Mouse (Mus musculus) thymus, postnatal 10 days (tissue): ENCODE measurements around the gene Zfp78.
"Not testable (repeated sequence)": the region's sequence is repeated elsewhere in the genome, so short reads cannot be mapped to it uniquely, and the experiment has no call there.

Source experiments
- DNase-seq, 2 experiments: peaks; one replicate each; pipeline ENCODE4 v3.0.0; 2021; ENCODE audit warnings: low spot score in 2 of 2

Zfp78 gene

DNA sequence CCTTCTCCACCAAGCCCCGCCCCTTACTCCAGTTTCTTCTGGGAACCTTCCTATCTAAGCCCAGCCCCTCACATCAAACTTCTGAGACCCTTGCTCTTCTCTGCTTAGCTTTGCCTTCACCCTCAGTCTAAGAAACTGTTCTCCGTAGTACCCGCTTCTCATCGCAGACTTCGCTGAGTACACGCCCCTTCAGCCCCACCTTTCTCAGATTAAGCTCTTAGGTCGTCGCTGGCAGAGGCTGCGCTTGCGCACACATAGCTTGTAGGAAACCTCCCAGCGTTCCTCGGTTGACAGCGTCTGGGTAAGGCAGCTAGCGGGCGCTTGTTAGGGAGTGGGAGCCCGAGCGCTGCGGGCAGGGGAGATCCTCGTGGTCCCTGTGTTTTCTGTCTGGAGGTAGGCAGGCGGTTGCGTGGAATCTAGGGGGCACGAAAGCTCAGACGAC lies at the start of gene Zfp78:
Zfp78 (plus strand) TSS at position 234 of the 442 bp plus-strand sequence.
- peak; percentile 64 to 72 for DNase-seq

DNA sequence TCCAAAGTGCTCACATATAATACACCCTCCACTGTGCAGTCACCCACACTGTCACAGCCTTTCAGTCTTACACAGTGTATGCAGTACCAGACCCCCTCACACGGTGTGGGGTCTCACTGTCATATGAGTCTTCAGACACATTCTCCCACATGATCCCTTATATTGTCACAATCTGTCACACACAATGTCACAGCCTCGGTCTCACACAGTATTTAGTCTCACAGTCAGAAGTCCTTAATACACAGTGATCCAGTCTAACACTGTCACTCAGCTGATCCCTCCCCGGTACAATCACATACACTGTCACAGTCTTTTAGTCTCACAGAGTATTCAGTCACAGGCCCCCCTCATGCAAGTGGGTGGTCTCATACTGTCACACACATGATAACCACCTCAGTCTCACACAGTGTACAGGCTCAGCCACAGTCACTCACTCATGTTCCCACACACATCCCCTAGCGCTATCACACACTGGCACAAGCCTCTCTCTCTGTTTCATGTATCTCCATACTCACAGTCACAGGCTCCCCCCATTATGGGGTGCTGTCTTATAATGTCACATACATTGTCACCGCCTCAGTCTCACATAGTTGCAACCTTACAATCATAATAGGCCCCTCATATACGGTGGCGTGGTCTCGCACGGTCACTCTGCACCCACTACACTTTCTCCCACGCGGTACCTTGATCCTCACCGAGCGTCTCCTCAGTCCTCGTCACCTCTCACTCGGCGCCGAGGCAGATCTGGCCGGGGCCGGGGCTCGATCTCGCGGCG lies 32.4 kb upstream of the Zfp78 start:
- DNase-seq: no peak

DNA sequence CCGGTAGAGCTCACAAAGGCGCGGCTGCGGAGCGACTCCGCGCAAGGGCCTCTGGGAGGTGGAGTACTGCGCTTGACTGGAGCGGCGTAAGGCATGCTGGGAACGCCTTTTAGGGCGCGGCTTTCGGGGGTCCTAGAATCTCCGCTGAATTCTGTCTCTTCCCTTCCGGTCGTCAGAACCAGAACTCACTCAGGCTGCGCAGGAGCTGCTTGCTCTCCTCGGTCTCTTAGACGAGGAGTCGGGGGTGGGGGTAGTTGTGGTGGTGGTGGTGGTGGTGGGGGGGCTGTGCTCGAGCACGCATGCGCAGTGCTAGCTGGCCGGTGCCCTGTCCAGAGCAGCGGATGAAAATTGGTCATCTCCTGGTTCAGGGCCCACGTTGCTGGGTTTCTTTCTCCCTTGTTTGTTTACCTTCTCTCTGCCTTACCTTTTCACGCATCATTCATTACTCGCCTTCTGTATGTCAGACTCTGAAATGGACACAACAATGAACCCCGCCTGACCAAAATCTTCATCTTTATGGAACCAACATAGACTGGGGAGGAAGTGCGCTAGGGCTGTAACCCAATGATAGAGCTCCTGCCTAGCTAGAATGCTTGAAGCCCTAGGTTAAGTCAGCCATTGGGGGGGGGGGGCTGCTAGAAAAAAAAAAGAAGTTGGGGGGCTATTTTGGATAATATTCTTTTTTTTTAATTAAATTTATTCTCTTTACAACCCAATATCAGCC lies 31.7 kb upstream of the Zfp78 start, which contains the start of gene Zfp583:
Zfp583 (minus strand) TSS at position 53 of the 724 bp plus-strand sequence.
- DNase-seq: peak; percentile 75

DNA sequence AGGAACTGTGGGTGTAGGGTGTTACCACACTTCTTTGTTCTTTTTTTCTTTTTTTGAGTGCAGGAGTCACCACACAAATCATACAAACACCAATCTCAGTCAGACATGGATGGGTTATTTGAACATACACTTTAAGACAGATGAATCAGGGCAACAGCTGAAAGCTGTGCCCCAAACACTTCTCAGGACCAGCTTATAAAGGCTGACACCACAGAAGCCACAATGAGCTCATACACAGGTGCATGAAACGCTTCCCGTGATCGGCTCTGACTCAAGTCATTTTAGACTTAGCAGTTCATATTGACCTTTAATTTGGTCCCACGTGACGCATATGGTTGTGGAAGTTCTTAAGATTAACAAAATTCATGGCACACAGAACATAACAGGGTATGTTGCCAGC lies 23.2 kb upstream of the Zfp78 start:
- DNase-seq: no peak

DNA sequence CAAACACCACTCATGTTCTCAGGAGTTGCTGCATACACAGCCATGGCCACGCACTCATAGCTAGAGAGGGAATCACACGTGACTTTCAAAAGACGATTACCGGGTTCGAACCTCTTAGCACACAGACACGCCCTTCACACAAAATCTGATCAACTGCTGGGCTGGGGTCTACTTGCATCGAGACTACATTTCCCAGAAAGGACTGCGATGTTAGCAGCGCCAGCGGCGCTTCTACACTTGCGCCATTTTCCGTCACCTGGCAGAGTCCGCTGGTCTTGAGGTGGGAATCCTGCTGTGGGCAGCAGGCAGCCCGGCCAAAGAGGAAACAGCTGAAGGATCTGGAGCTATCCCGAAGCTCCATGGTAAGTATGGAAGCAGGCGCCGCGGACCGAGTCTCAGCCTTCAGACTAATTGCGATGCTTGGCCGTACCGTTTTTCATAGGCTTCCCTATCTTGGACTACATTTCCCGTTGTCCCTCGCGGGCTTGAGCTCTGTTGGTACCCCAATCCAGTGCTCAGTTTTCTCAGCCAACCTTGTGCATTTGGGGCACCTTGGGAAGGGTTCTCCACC lies 19.5 kb upstream of the Zfp78 start, which contains the start of gene Gm3854:
Gm3854 (plus strand) TSS at position 259 of the 571 bp plus-strand sequence.
- DNase-seq: peak in 1 of 2 experiments; percentile 14

DNA sequence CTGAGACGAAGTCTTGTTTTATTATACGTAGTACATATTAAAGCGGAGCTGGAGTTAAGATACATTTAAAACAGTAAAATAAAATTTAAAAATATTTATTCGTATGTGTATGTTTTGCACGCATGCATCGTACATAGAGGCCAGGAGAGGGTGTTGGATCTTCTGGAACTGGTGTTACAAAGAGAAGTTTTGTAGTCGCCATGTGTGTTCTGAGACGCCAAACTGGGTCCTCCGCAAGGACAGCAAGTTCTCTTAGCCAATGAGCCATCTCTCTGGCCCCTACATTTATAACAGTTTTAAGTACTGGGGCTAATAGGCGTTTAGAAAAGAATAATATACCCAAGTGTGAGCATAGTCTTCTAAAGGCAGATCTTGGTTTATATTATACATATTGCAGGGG lies 19.0 kb upstream of the Zfp78 start:
- no peak for DNase-seq

DNA sequence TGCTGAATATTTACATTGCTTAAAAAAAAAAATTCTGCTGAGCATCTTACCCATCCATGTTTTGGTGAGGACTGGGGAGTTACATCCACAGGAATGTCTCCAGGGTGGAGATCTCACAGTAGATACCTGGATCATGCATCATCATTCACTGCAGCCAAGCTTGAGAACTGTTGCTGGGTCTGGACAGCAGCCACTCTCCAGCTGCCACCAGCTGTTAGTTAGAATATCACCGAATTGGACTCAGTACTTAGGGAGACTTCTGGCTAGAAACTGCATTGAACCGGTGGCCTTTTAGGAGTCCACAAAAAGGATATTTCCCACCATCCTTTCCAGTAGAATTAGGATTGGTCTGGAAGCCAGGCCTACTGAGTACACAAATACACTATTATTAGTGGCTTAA lies 5.0 kb upstream of the Zfp78 start:
- DNase-seq: no peak

DNA sequence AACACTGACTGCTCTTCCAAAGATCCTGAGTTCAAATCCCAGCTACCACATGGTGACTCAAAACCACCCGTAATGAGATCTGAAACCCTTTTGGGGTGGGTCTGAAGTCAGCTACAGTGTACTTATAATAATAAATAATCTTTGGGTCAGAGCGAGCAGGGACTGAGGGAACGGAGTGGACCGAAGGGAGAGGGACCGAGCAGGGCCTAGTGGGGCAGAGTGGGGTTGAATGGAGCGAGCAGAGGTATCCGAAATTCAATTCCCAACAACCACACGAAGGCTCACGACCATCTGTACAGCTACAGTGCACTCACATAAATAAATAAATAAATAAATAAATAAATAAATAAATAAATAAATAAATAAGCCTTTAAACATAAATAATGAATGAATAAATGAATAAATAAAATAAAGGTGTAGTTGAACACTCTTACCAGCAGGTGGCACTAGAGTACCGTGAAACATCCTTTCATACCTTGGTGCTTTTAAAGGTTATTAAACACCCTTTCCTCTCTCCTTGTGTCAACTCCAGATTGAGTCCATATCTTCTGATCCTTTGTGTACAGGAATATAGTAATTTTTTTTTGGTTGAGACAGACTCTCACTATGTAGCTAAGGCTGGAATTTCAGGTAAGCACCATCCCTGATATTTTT lies 4.0 kb upstream of the Zfp78 start:
- peak in 1 of 2 experiments; percentile 34 for DNase-seq

DNA sequence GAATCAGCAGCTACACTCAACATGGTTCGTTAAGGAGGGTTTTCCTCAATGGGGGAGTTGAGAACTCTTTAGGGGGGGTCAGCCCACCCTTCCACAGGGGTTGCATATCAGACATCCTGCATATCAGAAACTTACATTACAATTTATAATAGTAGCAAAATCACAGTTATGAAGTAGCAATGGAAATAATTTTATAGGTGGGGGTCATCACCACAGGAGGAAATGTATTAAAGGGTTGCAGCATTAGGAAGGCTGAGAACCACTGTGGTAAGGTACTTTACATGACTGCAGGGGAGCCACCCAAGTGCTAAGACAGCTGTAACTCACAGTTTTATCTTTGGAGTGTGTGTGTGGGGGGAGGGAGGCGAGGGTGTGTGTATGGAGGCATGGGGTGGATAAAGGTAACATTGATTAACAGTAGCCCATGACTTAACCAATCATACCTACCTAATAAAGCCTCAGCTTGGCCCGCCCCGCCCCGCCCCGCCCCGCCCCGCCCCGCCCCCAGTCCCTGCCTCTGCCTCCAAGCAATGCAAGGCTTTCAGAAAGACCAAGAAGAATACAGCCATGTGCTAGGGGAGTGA lies 2.5 kb upstream of the Zfp78 start:
- DNase-seq: no peak

DNA sequence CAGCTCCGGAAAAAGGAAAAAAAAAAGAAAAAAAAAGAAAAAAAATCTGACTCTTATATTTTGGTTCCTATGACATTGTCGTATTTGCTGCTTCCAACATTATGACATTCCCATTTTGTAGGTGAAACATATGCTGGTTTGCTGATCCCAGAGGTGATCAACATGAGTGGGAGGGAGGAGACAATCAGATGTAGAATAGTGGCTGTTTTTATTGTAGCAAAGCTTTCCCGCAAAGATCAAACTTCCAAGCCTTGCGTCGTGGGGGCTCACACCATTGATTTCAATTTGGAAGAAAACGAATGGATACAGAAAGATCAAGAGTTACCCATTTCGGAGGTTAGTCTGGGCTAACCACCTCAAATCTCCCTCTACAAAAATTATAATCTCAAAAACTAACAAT lies 1.3 kb upstream of the Zfp78 start:
- no peak for DNase-seq

DNA sequence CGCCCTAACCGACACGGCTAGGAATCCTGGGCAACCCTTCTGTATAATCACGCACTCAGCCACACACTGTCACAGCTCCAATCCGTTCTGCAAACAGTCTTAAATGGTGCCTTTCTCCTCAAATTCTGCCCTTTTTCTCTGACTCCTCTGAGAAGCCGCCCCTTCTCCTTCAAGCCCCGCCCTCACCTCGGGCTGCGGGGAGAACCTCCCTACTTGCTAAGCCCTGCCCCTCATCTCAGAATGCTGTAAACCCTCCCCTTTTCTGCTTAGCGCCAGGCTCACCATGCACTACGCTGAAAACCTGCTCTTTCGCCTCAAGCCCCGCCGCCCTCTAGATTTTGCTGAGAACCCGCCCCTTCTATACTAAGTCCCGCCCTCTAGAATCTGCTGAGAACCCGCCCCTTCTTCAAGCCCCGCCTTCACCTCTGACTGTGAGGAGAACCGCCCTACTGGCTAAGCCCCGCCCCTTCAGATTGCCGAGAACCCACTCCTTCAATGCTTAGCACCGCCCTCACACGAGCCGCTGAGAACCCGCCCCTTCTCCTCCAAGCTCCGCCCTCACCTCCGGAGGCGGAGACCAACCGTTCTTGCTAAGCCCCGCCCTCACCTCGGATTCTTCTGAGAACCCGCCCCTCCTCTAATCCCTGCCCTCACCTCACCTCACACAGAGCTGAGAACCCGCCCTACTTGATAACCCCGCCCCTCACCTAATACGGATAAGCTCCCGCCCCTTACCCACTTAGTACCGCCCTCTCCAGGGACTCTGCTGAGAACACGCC lies 623 bp upstream of the Zfp78 start:
- DNase-seq: peak; percentile 87

DNA sequence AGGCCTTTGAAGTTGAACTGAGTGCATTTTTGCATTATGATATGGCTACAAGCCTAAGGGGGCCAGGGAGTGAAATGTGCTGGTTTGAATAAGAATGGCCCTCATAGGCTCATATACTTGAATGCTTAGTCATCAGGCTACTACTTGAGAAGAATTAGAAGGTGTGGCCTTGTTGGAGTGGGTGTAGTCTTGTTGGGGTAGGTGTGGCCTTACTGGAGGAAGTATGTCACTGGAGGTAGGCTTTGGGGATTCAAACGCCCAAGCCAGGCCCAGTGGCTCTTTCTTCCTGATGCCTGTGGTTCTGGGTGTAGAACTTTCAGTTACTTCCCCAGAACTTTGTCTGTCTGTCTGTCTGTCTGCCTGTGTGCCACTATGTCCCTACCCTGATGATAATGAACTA lies 1.7 kb downstream of the Zfp78 start:
- no peak for DNase-seq

DNA sequence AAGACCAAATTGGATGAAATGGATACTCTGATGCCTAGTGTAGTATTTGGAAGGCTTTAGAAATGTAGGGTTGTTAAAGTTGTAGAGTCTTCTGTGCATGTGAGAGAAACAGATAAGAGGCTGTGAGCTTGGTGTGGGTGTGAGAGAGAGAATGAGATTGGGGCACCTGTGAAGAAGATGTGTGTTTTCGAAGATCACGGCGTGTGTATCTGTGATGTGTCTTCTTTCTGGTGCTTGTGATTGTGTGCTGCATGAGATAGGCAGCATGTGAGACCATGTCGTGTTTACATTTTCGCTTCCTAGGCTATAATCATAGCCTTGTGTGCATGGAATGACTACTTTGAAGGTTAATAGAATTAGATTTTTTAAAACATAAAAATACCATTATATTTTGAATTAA lies 4.1 kb downstream of the Zfp78 start:
- no peak for DNase-seq

DNA sequence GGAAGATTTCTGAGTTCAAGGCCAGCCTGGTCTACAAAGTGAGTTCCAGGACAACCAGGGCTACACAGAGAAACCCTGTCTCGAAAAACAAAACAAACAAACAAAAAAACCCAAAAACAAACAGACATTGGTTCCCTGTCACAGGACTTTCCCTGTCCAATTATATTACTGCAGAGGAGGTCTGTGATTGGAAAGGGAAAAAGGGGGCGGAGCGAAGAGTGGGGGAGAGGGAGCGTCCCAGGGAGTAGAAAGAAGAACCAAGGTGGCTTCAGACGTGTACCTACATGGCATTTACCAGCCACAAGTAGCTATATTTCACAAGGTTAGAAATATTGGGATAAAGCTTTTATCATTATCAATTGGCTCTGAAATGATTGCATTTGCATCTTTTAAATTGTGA lies 5.1 kb downstream of the Zfp78 start:
- DNase-seq: not testable (repeated sequence)

DNA sequence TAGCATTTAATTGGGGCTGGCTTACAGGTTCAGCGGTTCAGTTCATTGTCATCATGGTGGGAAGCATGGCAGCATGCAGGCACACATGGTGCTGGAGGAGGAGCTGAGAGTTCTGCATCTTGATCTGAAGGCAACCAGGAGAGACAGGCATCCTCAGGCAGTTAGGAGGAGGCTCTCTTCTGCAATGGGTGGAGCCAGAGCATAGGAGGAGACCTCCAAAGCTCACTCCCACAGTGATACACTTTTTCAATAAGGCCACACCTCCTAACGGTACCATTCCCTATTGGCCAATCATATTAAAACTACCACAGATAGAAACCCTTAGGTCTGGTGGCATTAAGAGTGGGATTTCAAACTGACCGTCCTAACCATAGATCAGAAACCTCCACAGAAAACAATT lies 6.4 kb downstream of the Zfp78 start:
- no peak for DNase-seq

DNA sequence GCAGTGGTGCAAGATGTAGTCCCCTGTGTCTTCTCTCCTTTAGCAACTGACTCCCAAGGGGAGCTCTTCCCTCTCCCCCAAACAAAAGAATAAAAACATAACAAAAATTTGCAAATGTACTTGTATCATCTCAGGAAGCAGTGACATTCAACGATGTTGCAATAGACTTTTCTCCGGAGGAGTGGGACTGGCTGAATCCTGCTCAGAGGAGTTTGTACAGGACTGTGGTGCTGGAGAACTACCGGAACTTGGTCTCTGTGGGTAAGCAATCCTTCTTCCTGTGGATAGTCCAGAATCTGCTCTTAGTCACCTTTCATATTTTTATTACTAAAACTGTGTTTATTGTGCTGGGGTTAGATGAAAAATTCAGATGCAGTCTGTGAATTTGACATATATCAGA lies 9.9 kb downstream of the Zfp78 start:
- DNase-seq: no peak

DNA sequence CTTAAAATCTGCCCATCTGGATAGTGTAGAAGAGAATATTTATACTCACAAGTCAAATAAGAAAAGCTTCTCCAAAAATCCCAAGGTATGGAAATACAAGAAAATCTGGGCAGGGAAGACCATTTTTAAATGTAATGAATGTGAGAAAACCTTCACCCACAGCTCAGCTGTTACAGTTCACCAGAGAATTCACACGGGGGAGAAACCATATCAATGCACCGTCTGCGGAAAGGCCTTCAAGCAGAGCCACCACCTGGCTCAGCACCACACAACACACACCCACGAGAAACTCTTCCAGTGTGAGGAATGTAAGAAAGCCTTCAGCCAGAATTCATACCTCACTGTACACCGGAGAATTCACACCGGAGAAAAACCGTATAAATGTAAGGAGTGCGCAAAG lies 15.4 kb downstream of the Zfp78 start:
- no peak for DNase-seq

DNA sequence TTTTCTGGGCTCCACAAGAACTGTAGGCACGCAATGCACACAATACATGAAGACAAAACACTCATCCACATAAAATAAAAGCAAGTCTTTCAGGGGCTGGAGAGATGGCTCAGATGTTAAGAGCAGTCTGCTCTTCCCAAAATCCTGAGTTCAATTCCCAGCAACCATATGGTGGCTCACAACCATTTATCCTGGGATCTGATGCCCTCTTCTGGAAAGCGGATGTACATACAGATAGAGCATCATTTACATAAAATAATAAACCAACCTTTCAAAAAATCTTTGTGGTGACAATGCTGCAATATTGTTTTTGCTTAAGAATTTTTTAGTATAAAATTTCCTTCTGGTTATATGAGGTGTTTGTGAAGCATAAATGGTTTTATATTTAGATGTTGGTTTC lies 18.4 kb downstream of the Zfp78 start:
- DNase-seq: no peak

DNA sequence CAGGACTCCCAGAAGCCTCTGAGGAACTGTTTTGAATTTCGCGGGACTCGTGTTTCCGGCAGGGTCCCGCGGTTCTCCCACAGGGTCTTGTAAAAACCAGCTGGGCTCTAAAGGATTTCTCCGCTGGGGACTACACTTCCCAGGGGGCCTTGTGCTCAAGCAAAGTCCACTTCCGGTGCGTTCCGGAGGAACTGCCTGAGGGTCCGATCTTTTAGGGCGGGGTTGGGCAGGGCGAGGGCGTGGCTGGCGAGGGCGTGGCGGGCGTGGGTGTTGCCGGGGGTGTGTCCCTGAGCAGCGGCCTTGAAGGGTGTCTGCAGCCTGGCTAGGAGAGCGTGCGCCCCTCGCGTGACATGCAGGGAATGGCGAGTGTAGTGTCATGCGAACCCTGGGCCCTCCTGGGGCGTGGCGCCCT lies 20.0 kb downstream of the Zfp78 start, which contains the start of gene Zfp28:
Zfp28 (plus strand) TSS at position 252 of the 412 bp plus-strand sequence.
- DNase-seq: peak; percentile 91 to 93

DNA sequence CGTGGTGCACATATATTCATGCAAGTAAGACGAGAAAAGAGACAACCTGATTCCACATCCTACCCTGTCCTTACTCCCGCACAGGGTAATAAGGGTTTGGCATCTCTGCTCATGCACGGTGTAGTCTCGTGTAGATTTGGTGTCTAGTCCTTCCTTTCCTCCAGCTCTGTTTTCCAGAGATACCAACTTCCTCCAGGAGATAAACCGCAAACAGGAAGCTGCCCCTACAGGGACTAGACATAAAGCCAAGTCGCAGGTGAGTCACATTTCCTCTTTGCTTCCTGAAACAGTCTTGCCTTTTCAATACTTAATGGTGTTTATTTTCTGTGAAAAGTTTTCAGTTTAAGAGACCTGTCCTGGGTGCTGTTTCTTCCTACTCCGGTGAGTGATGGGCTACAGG lies 20.9 kb downstream of the Zfp78 start:
- no peak for DNase-seq

DNA sequence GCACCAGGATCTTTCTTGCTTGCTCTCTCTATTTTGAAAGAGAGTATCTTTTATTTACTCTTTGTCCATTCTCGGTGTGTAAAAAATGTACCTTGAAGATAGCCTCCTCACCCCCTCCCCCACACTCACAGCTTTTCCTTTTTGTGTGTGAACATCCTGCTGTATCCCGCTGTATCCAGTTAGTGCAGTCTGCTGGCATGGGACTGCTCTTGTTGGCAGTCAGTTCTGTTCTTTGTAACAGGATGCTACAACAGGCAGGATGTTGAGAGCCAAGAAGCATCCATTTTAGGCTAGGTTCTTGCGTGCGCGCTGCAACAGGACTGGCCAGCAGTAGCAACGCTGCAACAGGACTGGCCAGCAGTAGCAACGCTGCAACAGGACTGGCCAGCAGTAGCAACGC lies 23.9 kb downstream of the Zfp78 start:
- no peak for DNase-seq
